Comparison of ENCODE assay signal across 28 mouse cellular contexts in the genomic region with DNA sequence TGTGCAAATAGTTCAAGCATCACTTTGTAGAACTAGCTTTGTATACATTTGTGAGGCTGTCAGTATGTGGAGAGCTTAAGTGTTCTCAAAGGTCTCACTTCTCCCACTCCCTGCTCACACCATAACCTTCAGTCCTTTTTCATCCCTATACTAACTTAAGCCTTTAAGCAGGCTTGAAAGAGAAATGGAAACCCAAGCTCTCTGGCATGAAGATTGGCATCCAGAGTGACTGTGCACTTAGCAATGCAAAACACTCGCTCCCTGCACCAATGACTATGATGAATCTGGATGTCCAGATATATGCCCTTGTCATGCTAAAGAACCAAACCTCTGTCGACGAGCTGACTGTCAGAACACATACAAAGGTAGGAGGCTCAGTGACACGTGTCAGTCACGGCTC. TPM values are rescaled to one million over a fixed set of nuclear protein-coding genes. Genes with fewer than 3 reads are reported as not detected.
DNase-seq lines count a peak whose midpoint lies in the region; ATAC-seq and TF ChIP-seq lines count a peak whose summit lies in the region.
"Had no signal": no experiment of that assay in that cellular context is flagged by ENCODE, and none has a peak within 500 bp of the region (broad histone marks: within the 10 kb centered on the region; RNA-seq: fewer than 3 reads in every experiment).

No protein-coding gene starts in this region.

- no peaks in the 10 kb centered on the region for H3K27me3 ChIP-seq in Patski
- H3K27me3 ChIP-seq in liver, postnatal 0 days (ENCODE audit: insufficient read depth, low read length) = no peaks in the 10 kb centered on the region
- H3K27me3 ChIP-seq in thymus, adult 2 months (ENCODE audit: control insufficient read depth, insufficient read depth, low read length) = no peaks in the 10 kb centered on the region
- H3K27me3 ChIP-seq: CH12.LX; embryonic facial prominence, embryonic 12.5 days; embryonic facial prominence, embryonic 15.5 days; forebrain, embryonic 12.5 days had no signal

- no peak for TF ChIP-seq EP300 in liver, postnatal 0 days (IDR thresholded peaks at IDR 0.05; ENCODE audit: low read depth)

- no peak overlapping the region for H3K4me2 ChIP-seq in liver, postnatal 0 days (ENCODE audit: low read depth, low read length)
- H3K4me2 ChIP-seq: embryonic facial prominence, embryonic 12.5 days; embryonic facial prominence, embryonic 15.5 days; forebrain, embryonic 12.5 days had no signal

- no peak for TF ChIP-seq POLR2A in thymus, adult 2 months (IDR thresholded peaks at IDR 0.05; ENCODE audit: control insufficient read depth, extremely low read depth, insufficient read depth, low read length, poor library complexity)

- CTCF ChIA-PET in Patski (lab: Charles Lee) = interaction anchor here (1.2 kb wide), 1 partner anchor 14 kb away, joined by 3 read pairs; no protein-coding TSS in a partner anchor

- 72% methylated on average over 5 of the region's 5 CpGs for WGBS in liver, postnatal 0 days (ENCODE audit: insufficient replicate concordance)
- WGBS in thymus, adult 2 months = 83% methylated on average over 5 of the region's 5 CpGs

- H3K4me1 ChIP-seq in liver, postnatal 0 days (ENCODE audit: insufficient read depth) = no peaks in the 10 kb centered on the region
- H3K4me1 ChIP-seq in thymus, adult 2 months (replicated peaks; ENCODE audit: control insufficient read depth, insufficient read depth, low read length) = no peaks in the 10 kb centered on the region
- H3K4me1 ChIP-seq: embryonic facial prominence, embryonic 12.5 days had no signal

- in situ Hi-C loops in Patski (cut with MboI; ENCODE audit: low pct_unique_long_range_greater_than_20kb) = no loop called here

- no peak overlapping the region for H3K4me3 ChIP-seq in liver, postnatal 0 days (ENCODE audit: low read depth, low read length)
- no peak overlapping the region for H3K4me3 ChIP-seq in thymus, adult 2 months (ENCODE audit: control insufficient read depth, insufficient read depth, low read length)
- H3K4me3 ChIP-seq: embryonic facial prominence, embryonic 12.5 days; embryonic facial prominence, embryonic 15.5 days; erythroblast, embryonic 14.5 days; forebrain, embryonic 10.5 days; forebrain, embryonic 12.5 days had no signal

- POLR2A ChIA-PET in Patski (lab: Charles Lee) = no interaction called here

- no peaks in the 10 kb centered on the region for H3K9me3 ChIP-seq in liver, postnatal 0 days (ENCODE audit: low read length)
- H3K9me3 ChIP-seq: embryonic facial prominence, embryonic 12.5 days; embryonic facial prominence, embryonic 15.5 days; forebrain, embryonic 10.5 days; forebrain, embryonic 12.5 days; G1E had no signal

- no peaks in the 10 kb centered on the region for H3K36me3 ChIP-seq in liver, postnatal 0 days (replicated peaks; ENCODE audit: insufficient read depth, low read length)
- H3K36me3 ChIP-seq in thymus, adult 2 months (ENCODE audit: control insufficient read depth, insufficient read depth, low read length) = no peaks in the 10 kb centered on the region
- H3K36me3 ChIP-seq: embryonic facial prominence, embryonic 12.5 days; embryonic facial prominence, embryonic 15.5 days; forebrain, embryonic 10.5 days; forebrain, embryonic 12.5 days had no signal

- DNase-seq in 3T3-L1 (ENCODE audit: low read depth, low spot score) (peak; percentile 58), Patski (ENCODE audit: low read depth, low spot score) (no peak)
- DNase-seq in Muller cell, postnatal 12 days (ENCODE audit: inconsistent ontology term) = peak; percentile 8
- peak; percentile 10 for DNase-seq in yolk sac, embryonic 10.5 days (ENCODE audit: low spot score)
- no peak for DNase-seq in liver, postnatal 0 days
- DNase-seq in thymus, adult 2 months = no peak
- DNase-seq: adrenal gland, adult 2 months; adrenal gland, postnatal 10 days; adrenal gland, postnatal 25 days; B cell, adult 2 months; cerebellum, adult 11 months; cerebellum, adult 18-20 months; cerebellum, adult 8-10 months; cerebellum, adult 9-11 months; cerebellum, postnatal 14 days; cerebellum, postnatal 36 days; embryo, embryonic 11 days had no signal

- no peak for TF ChIP-seq CTCF in Patski (IDR thresholded peaks at IDR 0.05)
- no peak for TF ChIP-seq CTCF in liver, postnatal 0 days (IDR thresholded peaks at IDR 0.05; ENCODE audit: low read depth)
- no peak for TF ChIP-seq CTCF in thymus, adult 2 months (IDR thresholded peaks at IDR 0.05; ENCODE audit: borderline replicate concordance, control insufficient read depth, extremely low read depth, insufficient read depth, low read length, poor library complexity)

- H3K9ac ChIP-seq in liver, postnatal 0 days (replicated peaks) = no peak overlapping the region
- H3K9ac ChIP-seq: embryonic facial prominence, embryonic 12.5 days; embryonic facial prominence, embryonic 15.5 days; forebrain, embryonic 12.5 days had no signal

- ATAC-seq in Patski = peak; percentile 90
- ATAC-seq in granulocyte monocyte progenitor cell, adult 5-6 weeks (replicated peaks; ENCODE audit: poor library complexity, severe bottlenecking) = no peak
- no peak for ATAC-seq in liver, postnatal 0 days
- ATAC-seq: CD4-positive, CD25-positive, alpha-beta regulatory T cell, adult 4 months; forebrain, embryonic 14.5 days; forebrain, embryonic 16.5 days had no signal

- H3K27ac ChIP-seq in liver, postnatal 0 days (ENCODE audit: low read depth) = no peak overlapping the region
- no peak overlapping the region for H3K27ac ChIP-seq in thymus, adult 2 months (ENCODE audit: control insufficient read depth, insufficient read depth, low read length)
- H3K27ac ChIP-seq: embryonic facial prominence, embryonic 12.5 days; embryonic facial prominence, embryonic 15.5 days; forebrain, embryonic 10.5 days; forebrain, embryonic 12.5 days had no signal

RNA-seq across cellular contexts. Expression of a gene that starts 6.7 kb away (rescaled TPM):
- 14.8 TPM for polyA plus RNA-seq in Patski (2021)
- 10.1 and 16.0 TPM in 2 replicates for total RNA-seq in granulocyte monocyte progenitor cell, adult 5-6 weeks (2014; fragmentation: Nextera tagmentation)
- 3.8 and 5.5 TPM in 2 replicates for total RNA-seq in granulocyte monocyte progenitor cell, adult 5-6 weeks (2017)
- polyA plus RNA-seq in liver, postnatal 0 days (2015; fragmentation: Nextera tagmentation; extraction: Ambion mirVana) = 4.1 and 4.4 TPM in 2 replicates
- polyA plus RNA-seq in thymus, adult 2 months (2012; rRNA removed) = 3.8 and 4.6 TPM in 2 replicates

Comparison
In these comparisons a context has a peak if more than half of its experiments do, and no peak if none do; other contexts are left out.
1. DNase-seq: peak in 3T3-L1 (single experiment), Muller cell, postnatal 12 days (single experiment) and yolk sac, embryonic 10.5 days (single experiment); none in Patski (single experiment), liver, postnatal 0 days (single experiment) and thymus, adult 2 months (single experiment).